Comparison of ENCODE assay signal across 10 mouse cellular contexts in the genomic region with DNA sequence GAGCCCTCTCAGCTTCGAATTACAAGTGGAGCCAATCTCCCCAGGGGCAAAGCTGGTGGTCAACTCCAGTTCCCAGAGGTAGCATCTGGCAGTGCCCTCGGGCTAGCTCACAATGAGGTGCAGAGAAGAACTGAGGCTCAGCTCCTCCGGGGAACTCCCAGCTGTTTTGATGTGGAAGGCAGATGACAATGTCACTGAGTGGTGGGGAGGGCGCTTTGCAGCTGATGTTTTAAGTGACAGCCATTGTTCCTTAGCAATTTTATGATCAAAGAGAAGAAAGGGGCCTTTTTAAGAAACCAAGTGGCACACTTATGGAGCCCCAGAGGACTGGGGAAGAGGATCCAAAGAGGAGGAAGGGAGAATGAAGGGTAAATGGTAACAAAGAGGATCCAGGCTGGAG. TPM values are rescaled to one million over a fixed set of nuclear protein-coding genes. Genes with fewer than 3 reads are reported as not detected.
DNase-seq lines count a peak whose midpoint lies in the region; ATAC-seq and TF ChIP-seq lines count a peak whose summit lies in the region.
"Had no signal": no experiment of that assay in that cellular context is flagged by ENCODE, and none has a peak within 500 bp of the region (broad histone marks: within the 10 kb centered on the region; RNA-seq: fewer than 3 reads in every experiment).

No protein-coding gene starts in this region.

- peaks cover 48% of the 10 kb centered on the region for H3K4me1 ChIP-seq in hindbrain, embryonic 10.5 days (replicated peaks)
- H3K4me1 ChIP-seq in hindbrain, postnatal 0 days (ENCODE audit: insufficient read depth, low read length) = peaks cover 14% of the 10 kb centered on the region; the same call in 1 of the 2 replicates
- H3K4me1 ChIP-seq in lung, embryonic 15.5 days = peaks cover 14% of the 10 kb centered on the region; the same call in 1 of the 2 replicates
- H3K4me1 ChIP-seq in forebrain, postnatal 0 days (ENCODE audit: insufficient read depth) = peaks cover 6% of the 10 kb centered on the region

- H3K4me3 ChIP-seq in hindbrain, embryonic 10.5 days = no peak overlapping the region
- no peak overlapping the region for H3K4me3 ChIP-seq in hindbrain, postnatal 0 days (ENCODE audit: low read length)
- no peak overlapping the region for H3K4me3 ChIP-seq in lung, embryonic 15.5 days
- no peak overlapping the region for H3K4me3 ChIP-seq in forebrain, postnatal 0 days (ENCODE audit: low read depth, low read length)
- H3K4me3 ChIP-seq: embryonic facial prominence, embryonic 13.5 days had no signal

- TF ChIP-seq CTCF in hindbrain, postnatal 0 days (IDR thresholded peaks at IDR 0.05; ENCODE audit: low read depth) = no peak
- no peak for TF ChIP-seq CTCF in forebrain, postnatal 0 days (IDR thresholded peaks at IDR 0.05; ENCODE audit: low read depth)

- DNase-seq in embryo, embryonic 11 days = peak; percentile 12
- no peak for DNase-seq in embryo, embryonic 10.5 days (ENCODE audit: low spot score)
- DNase-seq in hindbrain, embryonic 10.5 days (ENCODE audit: low spot score) = peak; percentile 12
- DNase-seq in hindbrain, postnatal 0 days (ENCODE audit: low spot score) = no peak
- no peak for DNase-seq in lung, postnatal 25 days (ENCODE audit: low spot score)
- peak; percentile 34 for DNase-seq in forebrain, postnatal 0 days
- DNase-seq: spleen, adult 18-20 months had no signal

- no peaks in the 10 kb centered on the region for H3K36me3 ChIP-seq in hindbrain, embryonic 10.5 days
- H3K36me3 ChIP-seq in hindbrain, postnatal 0 days (ENCODE audit: insufficient read depth, low read length) = no peaks in the 10 kb centered on the region
- H3K36me3 ChIP-seq in lung, embryonic 15.5 days = no peaks in the 10 kb centered on the region
- H3K36me3 ChIP-seq in forebrain, postnatal 0 days (ENCODE audit: insufficient read depth) = no peaks in the 10 kb centered on the region
- H3K36me3 ChIP-seq: embryonic facial prominence, embryonic 13.5 days had no signal

- ATAC-seq in hindbrain, postnatal 0 days = no peak
- ATAC-seq in lung, embryonic 15.5 days (ENCODE audit: borderline replicate concordance, extremely low read depth, low FRiP score, low TSS enrichment) = no peak
- ATAC-seq in forebrain, postnatal 0 days = peak; percentile 79; the same call in 1 of the 2 replicates
- no peak for ATAC-seq in erythroid progenitor cell, adult 5-6 weeks (replicated peaks; ENCODE audit: low FRiP score, poor library complexity, severe bottlenecking)

- peaks cover 4% of the 10 kb centered on the region; the same call in 1 of the 2 replicates for H3K27me3 ChIP-seq in hindbrain, embryonic 10.5 days (ENCODE audit: insufficient read depth, poor library complexity, severe bottlenecking)
- no peaks in the 10 kb centered on the region for H3K27me3 ChIP-seq in hindbrain, postnatal 0 days (ENCODE audit: insufficient read depth, low read length)
- no peaks in the 10 kb centered on the region for H3K27me3 ChIP-seq in lung, embryonic 15.5 days
- no peaks in the 10 kb centered on the region for H3K27me3 ChIP-seq in forebrain, postnatal 0 days (ENCODE audit: insufficient read depth, low read length)
- H3K27me3 ChIP-seq: embryonic facial prominence, embryonic 13.5 days had no signal

- no peak overlapping the region for H3K4me2 ChIP-seq in hindbrain, postnatal 0 days (ENCODE audit: low read depth, low read length)
- H3K4me2 ChIP-seq in lung, embryonic 15.5 days = no peak overlapping the region
- H3K4me2 ChIP-seq in forebrain, postnatal 0 days (ENCODE audit: low read depth) = no peak overlapping the region
- H3K4me2 ChIP-seq: embryonic facial prominence, embryonic 13.5 days had no signal

- peaks cover 3% of the 10 kb centered on the region; the same call in 1 of the 2 replicates for H3K9me3 ChIP-seq in hindbrain, embryonic 10.5 days
- H3K9me3 ChIP-seq in hindbrain, postnatal 0 days (ENCODE audit: low read length) = no peaks in the 10 kb centered on the region
- no peaks in the 10 kb centered on the region for H3K9me3 ChIP-seq in lung, embryonic 15.5 days
- H3K9me3 ChIP-seq in forebrain, postnatal 0 days (ENCODE audit: low read length) = no peaks in the 10 kb centered on the region
- H3K9me3 ChIP-seq: embryonic facial prominence, embryonic 13.5 days had no signal

- peak overlapping the region; percentile 56; the same call in 1 of the 2 replicates for H3K27ac ChIP-seq in hindbrain, embryonic 10.5 days
- no peak overlapping the region for H3K27ac ChIP-seq in hindbrain, postnatal 0 days
- peak overlapping the region; percentile 54 for H3K27ac ChIP-seq in lung, embryonic 15.5 days
- no peak overlapping the region for H3K27ac ChIP-seq in forebrain, postnatal 0 days (ENCODE audit: low read depth, low read length)
- H3K27ac ChIP-seq: embryonic facial prominence, embryonic 13.5 days had no signal

- H3K9ac ChIP-seq in hindbrain, postnatal 0 days (replicated peaks; ENCODE audit: low read length) = no peak overlapping the region
- H3K9ac ChIP-seq in lung, embryonic 15.5 days = no peak overlapping the region
- no peak overlapping the region for H3K9ac ChIP-seq in forebrain, postnatal 0 days
- H3K9ac ChIP-seq: embryonic facial prominence, embryonic 13.5 days had no signal

- WGBS in hindbrain, embryonic 10.5 days = 40% methylated on average over 4 of the region's 4 CpGs
- 29% methylated on average over 4 of the region's 4 CpGs for WGBS in hindbrain, postnatal 0 days
- WGBS in lung, embryonic 15.5 days = 49% methylated on average over 4 of the region's 4 CpGs
- WGBS in forebrain, postnatal 0 days = 45% methylated on average over 4 of the region's 4 CpGs

RNA-seq across cellular contexts. Expression of a gene that starts 46.8 kb away (rescaled TPM):
- polyA plus RNA-seq in hindbrain, embryonic 10.5 days (2016; fragmentation: Nextera tagmentation; extraction: Ambion mirVana) = 8.0 and 12.0 TPM in 2 replicates
- total RNA-seq in hindbrain, postnatal 0 days (2014; rRNA removed) = 50.3 and 60.1 TPM in 2 replicates
- 34.7 and 39.6 TPM in 2 replicates for polyA plus RNA-seq in hindbrain, postnatal 0 days (2015; fragmentation: Nextera tagmentation; extraction: Ambion mirVana)
- polyA plus RNA-seq in lung, embryonic 15.5 days (2015; fragmentation: Nextera tagmentation; extraction: Ambion mirVana) = 1.7 and 1.8 TPM in 2 replicates
- total RNA-seq in forebrain, postnatal 0 days (2014; rRNA removed) = 37.7 and 48.6 TPM in 2 replicates
- polyA plus RNA-seq in forebrain, postnatal 0 days (2015; fragmentation: Nextera tagmentation; extraction: Ambion mirVana) = 26.8 and 34.9 TPM in 2 replicates
- not detected in 2 replicates for total RNA-seq in erythroid progenitor cell, adult 5-6 weeks (2015; ENCODE audit: low replicate concordance)
- 0.90 TPM in 1 of 2 replicates, not detected in the other for total RNA-seq in erythroid progenitor cell, adult 5-6 weeks (2017; ENCODE audit: low replicate concordance)

Comparison
In these comparisons a context has a peak if more than half of its experiments do, and no peak if none do; other contexts are left out.
1. DNase-seq: peak in embryo, embryonic 11 days (single experiment), hindbrain, embryonic 10.5 days (single experiment) and forebrain, postnatal 0 days (single experiment); none in embryo, embryonic 10.5 days (single experiment), hindbrain, postnatal 0 days (single experiment) and lung, postnatal 25 days (single experiment).
2. H3K27ac ChIP-seq: peak in hindbrain, embryonic 10.5 days (single experiment) and lung, embryonic 15.5 days (single experiment); none in hindbrain, postnatal 0 days (single experiment) and forebrain, postnatal 0 days (single experiment).